Mouse (Mus musculus): ENCODE data around the gene Mroh7.

DNA sequence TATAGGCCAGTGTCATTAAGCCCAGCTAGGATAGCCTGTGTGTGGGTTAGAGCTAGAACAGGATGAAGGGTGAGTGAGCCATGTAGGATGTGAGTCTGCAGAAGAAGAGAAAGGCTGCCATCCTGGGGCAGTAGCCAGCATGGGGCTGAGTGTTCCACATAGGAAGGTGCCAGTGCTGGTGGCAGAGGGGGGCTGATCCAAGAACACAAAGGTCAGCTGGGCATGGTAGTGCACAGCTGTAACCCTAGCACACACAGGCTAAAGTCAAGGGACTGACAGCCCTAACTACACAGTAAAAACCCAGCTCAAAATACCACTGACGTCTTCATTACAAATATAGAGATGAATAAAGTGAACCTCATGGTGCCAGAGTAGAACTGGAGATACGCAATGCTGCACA is 64.2 kb downstream of the Mroh7 start:
- TF ChIP-seq POLR2A (IDR thresholded peaks at IDR 0.05; ENCODE audit: borderline replicate concordance, low read depth, low read length) (no peak), CTCF (IDR thresholded peaks at IDR 0.05; ENCODE audit: low read depth, low read length) (no peak)
